Mouse (Mus musculus): ENCODE data around the gene Cth.
"Not testable (repeated sequence)": the region's sequence is repeated elsewhere in the genome, so short reads cannot be mapped to it uniquely, and the experiment has no call there.

Gene Cth

GRCm38 (mm10) chr3:157924692-157925328 lies at the start of gene Cth:
TSS of gene Cth (minus strand) at chr3:157925077.
- peak; percentile 40 for DNase-seq (ENCODE audit: low spot score)

- no peak for DNase-seq (ENCODE audit: low spot score)
These were observed 48.4 kb upstream of the Cth start for GRCm38 (mm10) chr3:157973236-157973635.

GRCm38 (mm10) chr3:157971151-157971550 lies 46.3 kb upstream of the Cth start:
- no peak for DNase-seq (ENCODE audit: low spot score)

- DNase-seq (ENCODE audit: low spot score) = no peak
These were observed 32.4 kb upstream of the Cth start for GRCm38 (mm10) chr3:157957320-157957719.

- DNase-seq (ENCODE audit: low spot score) = no peak
These were observed 31.3 kb upstream of the Cth start for GRCm38 (mm10) chr3:157956201-157956600.

- DNase-seq (ENCODE audit: low spot score) = peak; percentile 37
These were observed 30.6 kb upstream of the Cth start for GRCm38 (mm10) chr3:157955466-157955865.

GRCm38 (mm10) chr3:157952716-157953115 lies 27.8 kb upstream of the Cth start:
- no peak for DNase-seq (ENCODE audit: low spot score)

- DNase-seq (ENCODE audit: low spot score) = no peak
These were observed 22.8 kb upstream of the Cth start for GRCm38 (mm10) chr3:157947383-157948280.

- DNase-seq (ENCODE audit: low spot score) = peak; percentile 91
These were observed 22.0 kb upstream of the Cth start, which contains the start of gene Ankrd13c for GRCm38 (mm10) chr3:157946843-157947358. TSS of gene Ankrd13c (plus strand) at chr3:157947239.

GRCm38 (mm10) chr3:157938585-157938984 lies 13.7 kb upstream of the Cth start:
- no peak for DNase-seq (ENCODE audit: low spot score)

- DNase-seq (ENCODE audit: low spot score) = no peak
These were observed 9.5 kb upstream of the Cth start for GRCm38 (mm10) chr3:157934301-157934823.

- not testable (repeated sequence) for DNase-seq (ENCODE audit: low spot score)
These were observed 8.3 kb upstream of the Cth start for GRCm38 (mm10) chr3:157933223-157933622.

GRCm38 (mm10) chr3:157932074-157932473 lies 7.2 kb upstream of the Cth start:
- DNase-seq (ENCODE audit: low spot score) = no peak

GRCm38 (mm10) chr3:157931592-157931991 lies 6.7 kb upstream of the Cth start:
- DNase-seq (ENCODE audit: low spot score) = no peak

GRCm38 (mm10) chr3:157929417-157929816 lies 4.5 kb upstream of the Cth start:
- DNase-seq (ENCODE audit: low spot score) = no peak

- no peak for DNase-seq (ENCODE audit: low spot score)
These were observed 3.9 kb upstream of the Cth start for GRCm38 (mm10) chr3:157928731-157929130.

GRCm38 (mm10) chr3:157926761-157927160 lies 1.9 kb upstream of the Cth start:
- no peak for DNase-seq (ENCODE audit: low spot score)

GRCm38 (mm10) chr3:157925706-157926510 lies 1.0 kb upstream of the Cth start:
- no peak for DNase-seq (ENCODE audit: low spot score)

- DNase-seq (ENCODE audit: low spot score) = no peak
These were observed 1.5 kb downstream of the Cth start for GRCm38 (mm10) chr3:157923268-157923835.

GRCm38 (mm10) chr3:157921376-157921775 lies 3.5 kb downstream of the Cth start:
- DNase-seq (ENCODE audit: low spot score) = no peak

GRCm38 (mm10) chr3:157916336-157916735 lies 8.5 kb downstream of the Cth start:
- DNase-seq (ENCODE audit: low spot score) = no peak

GRCm38 (mm10) chr3:157912155-157912554 lies 12.7 kb downstream of the Cth start:
- DNase-seq (ENCODE audit: low spot score) = no peak
